Mouse (Mus musculus) myocyte (in vitro differentiated cells): Measurements from ENCODE around the gene 1700049E17Rik2.
"Not testable (repeated sequence)": the region's sequence is repeated elsewhere in the genome, so short reads cannot be mapped to it uniquely, and the experiment has no call there.

ENCODE experiments used
- CEBPB ChIP-seq: IDR thresholded peaks from 2 replicates; pipeline ENCODE4 v1.6.1; 2011; ENCODE audit warnings: mild to moderate bottlenecking, moderate library complexity; ENCODE audit not compliant: poor library complexity, insufficient read depth, severe bottlenecking
- E2F4 ChIP-seq: IDR thresholded peaks from one replicate; pipeline ENCODE4 v1.6.1; 2011; ENCODE audit warnings: mild to moderate bottlenecking, control low read depth, moderate library complexity; ENCODE audit not compliant: insufficient read depth
- MAX ChIP-seq: IDR thresholded peaks from one replicate; pipeline ENCODE4 v1.6.1; 2011; ENCODE audit warnings: low read depth, mild to moderate bottlenecking, control low read depth
- MYOD1 ChIP-seq, 3 experiments: IDR thresholded peaks; one replicate each; pipeline ENCODE4 v1.6.1; 2011; ENCODE audit warnings: control low read depth in 2 of 3, low read depth in 2 of 3, mild to moderate bottlenecking in 2 of 3, moderate library complexity in 1 of 3; ENCODE audit not compliant: insufficient read length in 2 of 3, control insufficient read depth in 1 of 3
- MYOG ChIP-seq, 3 experiments: IDR thresholded peaks; one replicate each; pipeline ENCODE4 v1.6.1; 2011; ENCODE audit warnings: control low read depth in 2 of 3, low read depth in 2 of 3, mild to moderate bottlenecking in 2 of 3; ENCODE audit not compliant: insufficient read length in 2 of 3, control insufficient read depth in 1 of 3, insufficient read depth in 1 of 3
- POLR2A ChIP-seq: IDR thresholded peaks from one replicate; pipeline ENCODE4 v1.6.1; 2011; ENCODE audit warnings: low read depth, mild to moderate bottlenecking, control low read depth, moderate library complexity; ENCODE audit not compliant: insufficient read length
- POLR2AphosphoS2 ChIP-seq: IDR thresholded peaks from one replicate; pipeline ENCODE4 v1.6.1; 2011; ENCODE audit warnings: low read depth, control low read depth; ENCODE audit not compliant: insufficient read length
- REST ChIP-seq: IDR thresholded peaks from one replicate; pipeline ENCODE4 v1.6.1; 2011; ENCODE audit warnings: mild to moderate bottlenecking, control low read depth, moderate library complexity; ENCODE audit not compliant: insufficient read depth, insufficient read length
- SRF ChIP-seq: IDR thresholded peaks from one replicate; pipeline ENCODE4 v1.6.1; 2011; ENCODE audit warnings: low read depth; ENCODE audit not compliant: control insufficient read depth, insufficient read length
- TCF3 ChIP-seq: IDR thresholded peaks from one replicate; pipeline ENCODE4 v1.6.1; 2011; ENCODE audit warnings: low read depth, control low read depth; ENCODE audit not compliant: insufficient read length

GRCm38 (mm10) chr14:41524695-41525094 lies 48.3 kb upstream of the 1700049E17Rik2 start:
- TF ChIP-seq POLR2AphosphoS2; MAX; POLR2A; E2F4; MYOG (IDR thresholded peaks at IDR 0.05; ENCODE audit: control insufficient read depth in 1 of 3, insufficient read depth in 1 of 3, insufficient read length in 2 of 3, low read depth in 2 of 3); CEBPB; MYOD1 (IDR thresholded peaks at IDR 0.05; ENCODE audit: control insufficient read depth in 1 of 3, insufficient read length in 2 of 3, low read depth in 2 of 3); SRF; TCF3; REST: not testable (repeated sequence)
